Mouse (Mus musculus): ENCODE measurements around the gene Rbm20. TPM values are rescaled to one million over a fixed set of nuclear protein-coding genes. Genes with fewer than 3 reads are reported as not detected.

Gene Rbm20
- polyA plus RNA-seq, 1 experiment from 2014 or later = 5.8 TPM

- WGBS = 94% methylated on average over 9 of the region's 9 CpGs
Measured at GRCm38 (mm10) chr19:53679194-53679593, 2.1 kb downstream of the Rbm20 start.

DNA sequence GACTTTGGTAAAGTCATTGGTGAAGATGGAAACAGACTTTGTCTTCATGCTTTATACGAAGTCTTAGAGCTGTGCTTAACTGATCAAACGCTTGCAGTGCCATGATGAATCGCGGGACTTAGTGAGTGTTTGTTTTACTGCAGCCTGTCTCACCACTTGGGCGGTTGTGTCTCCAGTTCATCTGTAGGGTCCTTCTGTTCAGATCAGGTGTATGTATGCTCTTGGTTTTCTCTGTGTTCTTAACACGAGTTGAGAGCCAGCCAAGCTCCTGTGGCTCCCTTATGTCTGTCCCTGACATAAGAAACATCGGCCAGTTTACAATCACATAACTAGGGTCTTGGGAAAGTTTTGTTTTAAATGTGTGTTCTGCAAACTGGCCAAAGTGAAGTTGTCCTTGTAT lies 2.9 kb downstream of the Rbm20 start:
- WGBS = 93% methylated on average over 7 of the region's 7 CpGs
- Histone ChIP-seq H3K4me3 (no peak overlapping the region), H3K4me2 (no peak overlapping the region), H3K9ac (no peak overlapping the region), H3K9me3 (replicated peaks) (no peaks in the 10 kb centered on the region), H3K4me1 (peaks cover 27% of the 10 kb centered on the region), H3K27ac (no peak overlapping the region), H3K27me3 (peaks cover 44% of the 10 kb centered on the region), H3K36me3 (ENCODE audit: poor library complexity, severe bottlenecking) (no peaks in the 10 kb centered on the region)
- no peak for ATAC-seq

More at GRCm38 (mm10) chr19:53679194-53679593, 2.1 kb downstream of the Rbm20 start:
- Histone ChIP-seq H3K27ac (no peak overlapping the region), H3K4me2 (no peak overlapping the region), H3K27me3 (peaks cover 52% of the 10 kb centered on the region), H3K4me3 (no peak overlapping the region), H3K36me3 (ENCODE audit: poor library complexity, severe bottlenecking) (no peaks in the 10 kb centered on the region), H3K9ac (no peak overlapping the region), H3K4me1 (peaks cover 27% of the 10 kb centered on the region), H3K9me3 (replicated peaks) (no peaks in the 10 kb centered on the region)
- no peak for ATAC-seq

GRCm38 (mm10) chr19:53682427-53682826 lies 5.3 kb downstream of the Rbm20 start:
- H3K9me3 ChIP-seq (replicated peaks) = no peaks in the 10 kb centered on the region
- ATAC-seq = no peak
- WGBS = 36% methylated on average over 8 of the region's 8 CpGs
- H3K27ac ChIP-seq = no peak overlapping the region
- no peak overlapping the region for H3K4me3 ChIP-seq
- peaks cover 13% of the 10 kb centered on the region; the same call in 1 of the 2 replicates for H3K4me1 ChIP-seq
- H3K4me2 ChIP-seq = no peak overlapping the region
- no peaks in the 10 kb centered on the region for H3K36me3 ChIP-seq (ENCODE audit: poor library complexity, severe bottlenecking)
- no peak overlapping the region for H3K9ac ChIP-seq
- H3K27me3 ChIP-seq = peaks cover 20% of the 10 kb centered on the region

- WGBS = 94% methylated on average over 5 of the region's 5 CpGs
- H3K4me3 ChIP-seq = no peak overlapping the region
- H3K27me3 ChIP-seq = no peaks in the 10 kb centered on the region
- ATAC-seq = no peak
- H3K4me2 ChIP-seq = no peak overlapping the region
- H3K4me1 ChIP-seq = peaks cover 2% of the 10 kb centered on the region; the same call in 1 of the 2 replicates
- H3K9me3 ChIP-seq (replicated peaks) = no peaks in the 10 kb centered on the region
- no peaks in the 10 kb centered on the region for H3K36me3 ChIP-seq (ENCODE audit: poor library complexity, severe bottlenecking)
- H3K9ac ChIP-seq = no peak overlapping the region
- H3K27ac ChIP-seq = no peak overlapping the region
Measured at GRCm38 (mm10) chr19:53687592-53687991, 10.5 kb downstream of the Rbm20 start.

DNA sequence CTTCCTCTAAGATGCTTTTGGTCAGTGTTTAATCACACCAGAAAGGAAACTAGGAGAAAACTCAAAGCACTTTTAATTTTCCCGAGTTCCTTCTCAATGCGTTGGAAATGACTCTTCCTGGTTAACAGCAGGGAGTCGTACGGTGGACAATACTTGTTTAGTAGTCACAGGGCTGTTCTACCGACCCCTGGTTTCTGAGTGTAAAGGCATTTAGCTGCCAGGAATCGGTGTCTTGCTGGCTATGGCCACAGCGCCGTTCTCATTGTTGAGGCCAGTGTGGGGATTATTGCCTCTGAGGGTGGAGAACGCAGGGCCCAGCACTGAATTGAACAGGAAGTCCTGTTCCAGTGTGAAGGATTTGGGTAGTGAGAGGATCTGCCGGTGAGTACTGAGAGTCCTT lies 13.7 kb downstream of the Rbm20 start:
- 51% methylated on average over 10 of the region's 10 CpGs for whole genome bisulfite sequencing
- ATAC-seq = no peak

GRCm38 (mm10) chr19:53694020-53694419 lies 16.9 kb downstream of the Rbm20 start:
- WGBS = 22% methylated on average over 1 of the region's 1 CpGs
- Histone ChIP-seq H3K9me3 (replicated peaks) (no peaks in the 10 kb centered on the region), H3K4me3 (no peak overlapping the region), H3K36me3 (ENCODE audit: poor library complexity, severe bottlenecking) (no peaks in the 10 kb centered on the region), H3K27ac (no peak overlapping the region), H3K4me1 (peaks cover 16% of the 10 kb centered on the region), H3K4me2 (no peak overlapping the region), H3K27me3 (no peaks in the 10 kb centered on the region; the same call in 1 of the 2 replicates), H3K9ac (no peak overlapping the region)
- ATAC-seq = no peak

More for the DNA sequence above, 13.7 kb downstream of the Rbm20 start:
- Histone ChIP-seq H3K4me1 (0 out of 2 replicates have a peak, but pooled peaks cover under 1% of the 10 kb centered on the region), H3K36me3 (ENCODE audit: poor library complexity, severe bottlenecking) (no peaks in the 10 kb centered on the region), H3K9me3 (replicated peaks) (no peaks in the 10 kb centered on the region), H3K27me3 (no peaks in the 10 kb centered on the region), H3K4me2 (no peak overlapping the region), H3K27ac (no peak overlapping the region), H3K9ac (no peak overlapping the region), H3K4me3 (no peak overlapping the region)

GRCm38 (mm10) chr19:53696079-53696478 lies 19.0 kb downstream of the Rbm20 start:
- 76% methylated on average over 6 of the region's 6 CpGs for WGBS
- H3K4me2 ChIP-seq = no peak overlapping the region
- H3K4me1 ChIP-seq = peaks cover 28% of the 10 kb centered on the region
- H3K27me3 ChIP-seq = no peaks in the 10 kb centered on the region; the same call in 1 of the 2 replicates
- no peak overlapping the region for H3K27ac ChIP-seq
- no peaks in the 10 kb centered on the region for H3K9me3 ChIP-seq (replicated peaks)
- H3K4me3 ChIP-seq = no peak overlapping the region
- H3K9ac ChIP-seq = no peak overlapping the region
- no peaks in the 10 kb centered on the region for H3K36me3 ChIP-seq (ENCODE audit: poor library complexity, severe bottlenecking)
- ATAC-seq = no peak

GRCm38 (mm10) chr19:53696655-53697054 lies 19.5 kb downstream of the Rbm20 start:
- Histone ChIP-seq H3K36me3 (ENCODE audit: poor library complexity, severe bottlenecking) (no peaks in the 10 kb centered on the region), H3K4me3 (no peak overlapping the region), H3K4me2 (no peak overlapping the region), H3K9me3 (replicated peaks) (no peaks in the 10 kb centered on the region), H3K9ac (no peak overlapping the region), H3K27ac (no peak overlapping the region), H3K4me1 (peaks cover 28% of the 10 kb centered on the region), H3K27me3 (no peaks in the 10 kb centered on the region; the same call in 1 of the 2 replicates)
- WGBS = 92% methylated on average over 3 of the region's 3 CpGs
- no peak for ATAC-seq

GRCm38 (mm10) chr19:53697376-53698126 lies 20.4 kb downstream of the Rbm20 start:
- no peak overlapping the region for H3K27ac ChIP-seq
- no peaks in the 10 kb centered on the region; the same call in 1 of the 2 replicates for H3K27me3 ChIP-seq
- H3K4me3 ChIP-seq = no peak overlapping the region
- 0 out of 2 replicates have a peak overlapping the region, but pooled peaks have one; percentile 15 for H3K4me2 ChIP-seq
- H3K9ac ChIP-seq = no peak overlapping the region
- no peaks in the 10 kb centered on the region for H3K36me3 ChIP-seq (ENCODE audit: poor library complexity, severe bottlenecking)
- peaks cover 28% of the 10 kb centered on the region for H3K4me1 ChIP-seq
- 30% methylated on average over 24 of the region's 24 CpGs for WGBS
- ATAC-seq = no peak; the same call in 1 of the 2 replicates
- H3K9me3 ChIP-seq (replicated peaks) = no peaks in the 10 kb centered on the region

DNA sequence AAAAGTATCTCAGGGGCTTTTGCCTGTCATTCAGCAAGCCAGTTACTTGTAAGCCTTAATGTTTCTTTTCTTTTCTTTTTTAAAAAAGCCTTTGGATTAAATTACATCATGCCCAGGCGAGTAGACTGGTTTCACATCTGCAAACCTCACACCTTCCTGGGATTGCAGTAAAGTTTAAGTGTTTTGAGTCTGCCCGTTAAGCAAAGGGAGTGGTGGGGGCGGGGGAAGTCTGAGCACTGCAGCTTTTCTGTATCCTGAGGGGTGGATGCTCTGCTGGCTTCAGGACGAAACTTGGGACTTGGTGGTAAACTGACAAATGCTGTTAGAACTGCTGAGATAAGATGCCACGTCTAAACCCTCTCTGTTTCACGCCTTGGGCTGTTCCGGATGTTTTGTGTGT lies 22.6 kb downstream of the Rbm20 start:
- no peak overlapping the region for H3K9ac ChIP-seq

DNA sequence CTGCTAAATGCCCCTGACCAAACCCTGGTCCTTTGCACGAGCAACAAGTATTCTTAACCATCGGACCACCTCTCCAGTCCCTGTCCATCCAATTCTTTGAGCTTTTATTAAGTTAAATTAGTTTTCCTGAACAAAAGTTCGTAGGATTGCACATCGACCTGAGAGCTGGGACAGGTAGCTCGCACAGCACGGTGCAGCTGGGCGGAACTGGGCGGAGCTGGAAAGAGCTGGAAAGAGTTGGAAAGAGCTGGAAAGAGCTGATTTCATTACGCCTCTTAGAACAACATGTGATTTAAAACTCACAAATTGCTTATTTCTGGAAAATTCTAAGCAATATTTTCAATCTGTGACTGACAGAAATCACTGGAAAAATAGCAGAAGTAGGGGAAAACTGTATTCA lies 24.3 kb downstream of the Rbm20 start:
- Histone ChIP-seq H3K4me2 (no peak overlapping the region), H3K36me3 (ENCODE audit: poor library complexity, severe bottlenecking) (no peaks in the 10 kb centered on the region), H3K9me3 (replicated peaks) (no peaks in the 10 kb centered on the region), H3K9ac (no peak overlapping the region), H3K27ac (no peak overlapping the region), H3K4me3 (no peak overlapping the region), H3K4me1 (peaks cover 31% of the 10 kb centered on the region), H3K27me3 (no peaks in the 10 kb centered on the region; the same call in 1 of the 2 replicates)
- ATAC-seq = no peak
- WGBS = 90% methylated on average over 9 of the region's 9 CpGs

More for the DNA sequence above, 22.6 kb downstream of the Rbm20 start:
- H3K9me3 ChIP-seq (replicated peaks) = no peaks in the 10 kb centered on the region
- 32% methylated on average over 7 of the region's 7 CpGs for WGBS
- no peak overlapping the region for H3K4me3 ChIP-seq
- H3K27me3 ChIP-seq = no peaks in the 10 kb centered on the region; the same call in 1 of the 2 replicates
- ATAC-seq = no peak
- no peak overlapping the region for H3K27ac ChIP-seq
- peaks cover 31% of the 10 kb centered on the region for H3K4me1 ChIP-seq
- H3K36me3 ChIP-seq (ENCODE audit: poor library complexity, severe bottlenecking) = no peaks in the 10 kb centered on the region
- no peak overlapping the region for H3K4me2 ChIP-seq

DNA sequence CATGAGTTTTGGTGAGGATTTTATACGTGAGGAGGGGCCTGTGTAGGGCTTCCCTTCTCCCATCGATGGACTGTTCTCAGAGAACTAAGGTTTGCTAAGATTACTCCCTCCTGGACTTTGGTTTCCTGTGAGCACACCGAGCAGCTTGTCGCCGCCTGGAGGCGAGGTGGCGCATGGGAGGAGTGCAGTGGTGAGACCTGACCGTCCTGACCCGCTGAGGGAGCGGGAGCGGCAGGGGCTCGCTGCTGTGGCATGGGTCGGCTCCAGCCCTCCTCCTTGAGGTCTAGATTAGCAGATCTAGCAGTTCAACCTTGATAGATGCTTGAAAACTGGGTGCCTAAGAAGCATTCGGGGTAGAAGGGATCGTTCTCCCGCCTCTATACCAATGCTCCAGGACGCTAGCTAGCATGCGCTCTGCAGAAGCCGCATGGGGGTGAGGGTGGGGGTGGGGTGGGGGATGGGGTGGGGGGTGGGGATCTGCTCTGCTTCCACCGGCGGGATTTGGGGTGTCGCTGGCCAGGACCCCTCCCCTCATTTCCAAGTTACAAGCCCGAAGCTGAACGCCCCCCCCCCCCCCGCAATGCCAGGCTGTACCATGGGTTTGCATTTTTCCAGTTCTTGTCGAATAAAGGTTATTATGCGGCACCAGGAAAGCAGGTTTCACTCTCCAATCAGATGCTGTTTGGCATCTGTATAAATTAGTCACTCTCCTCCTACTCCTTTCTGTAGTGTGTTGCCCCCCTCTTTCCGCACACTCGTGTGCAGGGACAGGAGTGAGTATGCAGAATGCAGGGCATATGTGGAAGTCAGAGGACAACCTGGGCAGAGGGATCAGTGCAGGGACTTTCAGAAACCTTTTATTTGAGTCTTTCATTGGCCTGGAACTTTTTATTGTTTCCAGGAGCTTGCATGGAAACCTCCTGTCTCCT lies 28.1 kb downstream of the Rbm20 start:
- H3K4me3 ChIP-seq = peak overlapping the region; percentile 45
- H3K27ac ChIP-seq = no peak overlapping the region
- peak; percentile 92 for ATAC-seq
- WGBS = 2% methylated on average over 29 of the region's 29 CpGs
- peaks cover 8% of the 10 kb centered on the region; the same call in 1 of the 2 replicates for H3K4me1 ChIP-seq
- no peaks in the 10 kb centered on the region for H3K36me3 ChIP-seq (ENCODE audit: poor library complexity, severe bottlenecking)
- H3K9me3 ChIP-seq (replicated peaks) = no peaks in the 10 kb centered on the region; the same call in 1 of the 2 replicates
- peak overlapping the region; percentile 71 for H3K9ac ChIP-seq
- H3K4me2 ChIP-seq = peak overlapping the region; percentile 73
- H3K27me3 ChIP-seq = no peaks in the 10 kb centered on the region
